Mouse (Mus musculus) ovary, postnatal 10 days (tissue): ENCODE measurements around the gene Fmo5.

Experiments used
- DNase-seq: peaks from one replicate; pipeline ENCODE4 v3.0.0; 2022; ENCODE audit warnings: low spot score

The Fmo5 gene

GRCm38 (mm10) chr3:97628391-97629001, at the start of gene Fmo5:
Gene Fmo5 (plus strand): TSS chr3:97628804.
- DNase-seq = peak; percentile 27

GRCm38 (mm10) chr3:97585383-97586160, 43.0 kb upstream of the Fmo5 start:
- DNase-seq = peak; percentile 42

DNA sequence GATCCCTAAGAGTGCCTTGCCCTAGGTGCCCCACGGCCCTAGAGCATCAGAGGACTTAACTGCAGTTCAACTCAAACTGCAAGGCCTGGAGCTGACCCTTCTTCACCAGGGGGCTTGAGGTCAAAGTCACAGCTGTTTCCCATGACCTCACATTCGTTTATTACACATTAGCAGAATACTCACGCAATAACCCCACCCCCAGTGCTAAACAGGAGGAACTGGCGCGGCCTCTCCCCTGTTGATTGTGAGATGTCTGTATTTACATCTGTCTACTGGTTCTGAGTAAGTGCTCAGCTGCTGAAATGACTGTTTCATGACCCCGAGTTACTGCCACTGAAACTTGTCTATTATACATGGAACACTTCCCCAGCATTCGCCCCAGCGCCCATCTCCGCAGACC, 40.9 kb upstream of the Fmo5 start:
- DNase-seq = no peak

DNA sequence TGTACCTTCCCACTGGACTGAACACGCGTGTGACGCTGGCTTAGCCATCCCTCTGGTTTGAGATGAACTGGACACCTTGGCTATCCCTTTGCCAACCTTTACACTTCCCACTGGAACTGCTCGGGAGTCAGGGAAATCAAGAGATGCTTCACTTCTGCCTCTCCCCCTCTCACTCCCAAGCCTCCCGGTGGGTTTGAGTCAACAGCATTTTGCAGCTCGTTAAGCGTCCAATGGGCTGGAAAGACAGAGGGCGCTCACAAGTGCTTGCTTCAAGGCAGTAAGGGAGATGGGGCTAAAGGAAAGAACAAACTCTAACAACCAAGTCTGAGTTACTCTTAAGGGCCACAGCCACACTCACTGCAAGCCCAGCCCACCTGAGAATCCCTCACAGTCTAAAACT, 37.9 kb upstream of the Fmo5 start:
- no peak for DNase-seq

GRCm38 (mm10) chr3:97593089-97593488, 35.5 kb upstream of the Fmo5 start:
- DNase-seq = no peak

DNA sequence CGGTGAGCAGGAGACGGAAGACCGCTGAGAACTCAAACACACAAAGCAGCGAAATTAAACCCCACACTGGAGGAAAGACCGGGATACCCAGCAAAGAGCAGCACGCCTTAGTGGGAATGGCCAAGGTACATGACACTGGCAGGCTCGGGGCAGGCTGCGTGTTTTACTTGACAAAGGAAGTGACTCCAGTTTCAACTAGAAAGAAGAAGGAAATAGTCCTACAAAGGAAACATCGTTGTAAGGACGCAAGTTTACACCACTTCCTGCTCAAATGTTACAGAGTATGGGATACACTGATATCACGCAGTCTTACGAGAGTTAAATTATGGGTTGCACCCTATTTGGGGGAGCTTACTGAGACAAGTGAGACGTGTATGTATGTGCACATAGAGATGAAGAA, 34.5 kb upstream of the Fmo5 start:
- no peak for DNase-seq

- no peak for DNase-seq
Observed at GRCm38 (mm10) chr3:97595066-97595465, 33.5 kb upstream of the Fmo5 start.

- DNase-seq = no peak
Observed at GRCm38 (mm10) chr3:97596796-97597195, 31.8 kb upstream of the Fmo5 start.

GRCm38 (mm10) chr3:97600050-97600832, 28.4 kb upstream of the Fmo5 start:
- DNase-seq = no peak

DNA sequence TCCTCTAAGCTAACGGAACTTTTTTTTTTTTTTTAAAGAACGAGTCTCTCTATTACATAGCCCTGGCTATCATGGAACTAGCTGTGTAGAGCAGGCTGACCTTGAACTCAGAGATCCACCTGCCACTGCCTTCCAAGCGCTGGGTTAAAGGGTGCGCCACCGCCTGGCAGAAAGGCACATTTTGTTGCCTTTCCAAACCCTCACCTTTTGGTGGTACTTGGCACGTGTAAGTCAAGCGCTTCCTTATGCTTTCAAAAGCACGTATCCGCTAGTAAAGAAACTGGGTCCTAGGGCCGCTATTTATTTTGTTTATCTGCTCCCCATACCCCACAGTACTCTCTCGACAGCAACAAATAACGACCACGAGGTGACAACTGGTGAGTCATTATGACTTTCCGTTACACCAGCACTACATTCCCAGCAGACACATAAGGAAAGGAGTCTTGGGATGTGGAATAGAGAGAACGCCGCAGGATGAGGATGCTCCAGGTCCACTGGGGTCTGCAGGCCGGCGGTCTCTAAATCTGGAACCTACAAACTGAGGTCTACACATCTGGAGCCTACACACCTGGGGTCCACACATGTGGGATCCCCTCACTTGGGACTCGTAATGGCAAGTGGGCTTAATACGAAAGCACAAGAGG, 19.3 kb upstream of the Fmo5 start:
- no peak for DNase-seq

DNA sequence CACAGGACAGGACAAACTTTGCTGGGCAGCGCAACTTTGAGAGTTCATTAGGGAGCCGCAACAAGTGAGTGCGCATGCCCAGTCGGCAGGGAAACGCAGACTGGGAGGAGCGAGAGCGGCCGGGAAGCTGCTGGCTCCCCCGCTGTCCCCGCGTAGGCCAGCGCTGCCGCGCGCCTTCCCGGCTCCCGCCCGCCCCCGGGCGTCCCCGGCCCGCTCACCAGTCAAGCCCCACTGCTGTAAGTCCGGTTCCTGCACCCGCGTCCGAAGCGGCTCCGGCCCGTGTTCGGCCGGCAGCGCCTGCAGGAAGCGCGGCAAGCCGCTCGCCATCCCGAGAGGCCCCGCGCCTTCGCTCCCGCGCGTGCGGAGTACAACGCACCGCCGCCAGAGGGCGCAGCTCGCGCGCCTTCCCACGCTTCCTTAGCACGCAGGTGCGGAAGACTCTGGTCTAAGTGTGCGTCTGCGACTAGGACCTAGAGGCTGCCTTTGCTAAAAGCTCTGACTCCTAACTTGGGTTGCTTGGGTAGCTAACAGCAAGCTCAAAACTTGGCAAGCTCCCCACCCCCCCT, 18.7 kb upstream of the Fmo5 start, which contains the start of gene Chd1l:
TSS of gene Chd1l (minus strand) at position 359 of the 566 bp plus-strand sequence.
- DNase-seq = peak; percentile 92

DNA sequence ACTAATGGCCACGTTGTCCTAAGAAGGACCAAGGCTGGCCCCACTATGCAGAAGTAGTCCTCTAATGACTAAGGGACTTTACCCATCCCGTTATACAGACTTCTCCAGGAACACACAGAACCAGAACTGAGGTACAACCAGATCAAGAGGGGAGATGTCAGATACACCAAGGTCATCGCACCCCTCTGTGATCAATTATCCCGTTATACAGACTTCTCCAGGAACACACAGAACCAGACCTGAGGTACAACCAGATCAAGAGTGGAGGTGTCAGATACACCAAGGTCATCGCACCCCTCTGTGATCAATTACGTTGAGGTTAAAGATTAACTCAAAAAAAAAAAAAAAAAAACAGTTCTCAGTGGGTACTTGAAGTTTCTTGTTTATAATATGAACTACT, 17.6 kb upstream of the Fmo5 start:
- DNase-seq = no peak

- DNase-seq = no peak
Observed at GRCm38 (mm10) chr3:97615154-97615553, 13.4 kb upstream of the Fmo5 start.

GRCm38 (mm10) chr3:97615933-97616332, 12.7 kb upstream of the Fmo5 start:
- DNase-seq = no peak

DNA sequence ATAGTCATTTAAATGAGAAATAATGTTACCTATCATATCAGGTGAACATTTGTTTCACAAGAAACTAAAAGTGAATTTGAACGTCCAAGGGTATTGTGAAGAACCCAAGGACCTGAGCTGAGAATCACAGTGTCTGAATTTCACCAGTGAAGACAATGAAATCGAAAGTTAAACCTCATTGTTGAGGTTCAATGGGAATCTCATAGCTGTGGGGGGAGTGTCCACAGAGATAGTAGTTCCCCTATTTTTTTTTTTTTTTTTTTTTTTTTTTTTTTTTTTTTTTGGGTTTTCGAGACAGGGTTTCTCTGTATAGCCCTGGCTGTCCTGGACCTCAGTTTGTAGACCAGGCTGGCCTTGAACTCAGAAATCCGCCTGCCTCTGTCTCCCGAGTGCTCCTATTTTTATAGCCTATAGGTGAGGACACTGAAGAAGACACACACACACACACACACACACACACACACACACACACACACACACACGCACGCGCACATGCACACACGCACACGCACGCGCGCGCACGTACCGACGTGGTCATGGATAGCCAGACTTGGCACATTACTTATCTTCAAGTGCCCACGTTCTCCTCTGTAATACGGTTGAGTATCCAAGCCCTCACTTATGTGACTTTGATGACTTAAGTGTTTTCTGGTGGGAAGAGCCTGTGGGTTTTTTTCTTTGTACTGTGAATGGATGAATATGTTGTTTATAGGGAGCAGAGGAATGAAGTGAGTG, 11.3 kb upstream of the Fmo5 start:
- DNase-seq = no peak

DNA sequence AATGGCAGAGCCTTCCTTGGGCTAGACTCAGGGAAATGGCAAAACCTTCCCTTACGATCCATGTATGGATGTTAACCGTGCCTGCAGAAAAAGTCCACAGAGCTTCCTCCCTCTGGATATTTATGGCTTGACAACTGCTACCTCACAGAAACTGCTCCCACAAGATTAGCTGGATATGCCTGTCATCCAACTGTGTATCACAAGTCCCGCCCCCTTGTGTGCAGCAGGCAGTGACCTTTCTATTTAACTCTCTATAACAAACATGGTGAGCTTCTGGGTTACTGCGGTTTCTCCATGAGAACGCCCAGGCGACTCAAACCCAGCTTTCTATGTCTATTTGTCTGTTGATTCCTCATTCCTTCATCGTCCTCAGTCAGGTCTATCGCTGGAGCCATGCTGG, 10.7 kb upstream of the Fmo5 start:
- no peak for DNase-seq

GRCm38 (mm10) chr3:97620657-97621056, 7.9 kb upstream of the Fmo5 start:
- no peak for DNase-seq

DNA sequence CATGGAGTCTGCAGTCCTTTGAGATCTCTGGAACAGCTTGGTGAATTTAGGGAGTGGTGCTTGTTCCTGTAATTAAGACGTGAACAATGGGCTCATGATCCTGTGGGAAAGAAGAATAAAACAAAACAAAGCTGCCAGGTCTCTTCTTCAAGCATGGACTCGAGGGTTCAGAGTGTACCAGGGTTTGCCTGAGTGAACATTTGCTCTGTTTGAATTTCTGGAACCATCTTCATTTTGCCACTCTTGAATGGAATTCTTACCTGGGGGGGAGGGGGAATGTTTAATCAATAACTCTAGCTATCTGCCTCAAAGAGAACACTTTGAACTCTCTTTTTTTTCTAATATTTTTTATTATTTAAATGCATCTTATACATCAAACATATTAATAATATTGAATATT, 4.0 kb upstream of the Fmo5 start:
- DNase-seq = no peak

- DNase-seq = no peak
Observed at GRCm38 (mm10) chr3:97627893-97628292, 711 bp upstream of the Fmo5 start.

- DNase-seq = no peak
Observed at GRCm38 (mm10) chr3:97629941-97630340, 1.3 kb downstream of the Fmo5 start.

GRCm38 (mm10) chr3:97630746-97631145, 2.1 kb downstream of the Fmo5 start:
- no peak for DNase-seq
